Mouse (Mus musculus) midbrain, postnatal 0 days (tissue): ENCODE data around the gene Zbtb38. TPM values are rescaled to one million over a fixed set of nuclear protein-coding genes. Genes with fewer than 3 reads are reported as not detected.

Source experiments
- ATAC-seq: fragments of 200-750 bp; cut with Nextera tagmentation; 2 replicates; pipeline ENCODE4 v1.8.0; 2017; ENCODE audit warnings: moderate number of reproducible peaks, mild to moderate bottlenecking, moderate TSS enrichment, moderate library complexity; ENCODE audit not compliant: low FRiP score
- DNase-seq: peaks from one replicate; pipeline ENCODE4 v3.0.0-alpha.2; 2015; ENCODE audit warnings: low spot score
- H3K27ac ChIP-seq: fragments of 300-500 bp; sonication (generic); 2 replicates; pipeline ENCODE4 v1.5.1; 2014; ENCODE audit warnings: low read depth, mild to moderate bottlenecking, low read length, mixed read lengths
- H3K27me3 ChIP-seq: fragments of 300-500 bp; sonication (generic); 2 replicates; pipeline ENCODE4 v1.6.1; 2014; ENCODE audit warnings: low read length, control low read depth, mixed read lengths; ENCODE audit not compliant: insufficient read depth
- H3K36me3 ChIP-seq: fragments of 300-500 bp; sonication (generic); 2 replicates; pipeline ENCODE4 v1.6.1; 2014; ENCODE audit warnings: low read length, control low read depth, mixed read lengths; ENCODE audit not compliant: insufficient read depth
- H3K4me1 ChIP-seq: fragments of 300-500 bp; sonication (generic); 2 replicates; pipeline ENCODE4 v1.6.1; 2014; ENCODE audit warnings: mild to moderate bottlenecking, control low read depth, antibody characterized with exemption, low read length, mixed read lengths; ENCODE audit not compliant: insufficient read depth
- H3K4me2 ChIP-seq: fragments of 300-500 bp; sonication (generic); 2 replicates; pipeline ENCODE4 v1.6.1; 2014; ENCODE audit warnings: low read depth, mild to moderate bottlenecking, low read length, mixed read lengths; ENCODE audit not compliant: poor library complexity, severe bottlenecking
- H3K4me3 ChIP-seq: fragments of 300-500 bp; sonication (generic); 2 replicates; pipeline ENCODE4 v1.5.1; 2014; ENCODE audit warnings: low read depth, mild to moderate bottlenecking, low read length, moderate library complexity
- H3K9ac ChIP-seq: fragments of 300-500 bp; sonication (generic); replicated peaks from 2 replicates; pipeline ENCODE4 v1.6.1; 2014; ENCODE audit warnings: mild to moderate bottlenecking, low read length, moderate library complexity, mixed read lengths; ENCODE audit not compliant: poor library complexity, severe bottlenecking
- H3K9me3 ChIP-seq: fragments of 300-500 bp; sonication (generic); 2 replicates; pipeline ENCODE4 v1.6.1; 2016; ENCODE audit warnings: low read length, control low read depth
- CTCF ChIP-seq: IDR thresholded peaks from 2 replicates; pipeline ENCODE4 v1.5.1; 2016; ENCODE audit warnings: antibody characterized with exemption, mild to moderate bottlenecking
- WGBS: fragments of 180-500 bp; shearing (Covaris S2); extraction: QIAGEN DNeasy Blood & Tissue Kit; methylation state at CpG from one replicate; pipeline ENCODE4 v1.1.7; 2014; 5-methylcytosine and 5-hydroxymethylcytosine counted together
- polyA plus RNA-seq: library from polyadenylated mRNA; unstranded; fragments of >200 nt; fragmentation: Nextera tagmentation; extraction: Ambion mirVana; gene quantifications from 2 replicates; pipeline ENCODE4 v1.2.1, GENCODE M21; 2015
- total RNA-seq: library from RNA; depleted of rRNA; stranded (reverse); fragments of >200 nt; gene quantifications from 2 replicates; pipeline ENCODE4 v1.2.3, GENCODE M21; 2014

Gene Zbtb38
- total and polyA plus RNA-seq, 2 experiments from 2014 or later: 49.9 to 50.7 TPM

GRCm38 (mm10) chr9:96755761-96756160 is 3.1 kb upstream of the Zbtb38 start:
- no peaks in the 10 kb centered on the region for H3K27me3 ChIP-seq
- H3K4me2 ChIP-seq: no peak overlapping the region
- DNase-seq (no peak), ATAC-seq (no peak)
- H3K9me3 ChIP-seq: no peaks in the 10 kb centered on the region
- WGBS: 85% methylated on average over 11 of the region's 11 CpGs
- no peak overlapping the region for H3K4me3 ChIP-seq
- no peaks in the 10 kb centered on the region for H3K4me1 ChIP-seq
- H3K27ac ChIP-seq: no peak overlapping the region
- no peak for TF ChIP-seq CTCF
- no peak overlapping the region for H3K9ac ChIP-seq
- H3K36me3 ChIP-seq: no peaks in the 10 kb centered on the region

GRCm38 (mm10) chr9:96754625-96754969 is 2.0 kb upstream of the Zbtb38 start:
- no peak overlapping the region for H3K9ac ChIP-seq
- no peaks in the 10 kb centered on the region for H3K36me3 ChIP-seq
- WGBS: 36% methylated on average over 1 of the region's 1 CpGs
- DNase-seq (no peak), ATAC-seq (no peak)
- H3K4me2 ChIP-seq: no peak overlapping the region
- H3K4me3 ChIP-seq: no peak overlapping the region
- no peaks in the 10 kb centered on the region for H3K4me1 ChIP-seq
- H3K27me3 ChIP-seq: no peaks in the 10 kb centered on the region
- TF ChIP-seq CTCF: no peak
- no peaks in the 10 kb centered on the region for H3K9me3 ChIP-seq
- no peak overlapping the region for H3K27ac ChIP-seq

GRCm38 (mm10) chr9:96753921-96754624 is 1.4 kb upstream of the Zbtb38 start:
- no peaks in the 10 kb centered on the region for H3K27me3 ChIP-seq
- H3K4me2 ChIP-seq: no peak overlapping the region
- WGBS: 68% methylated on average over 11 of the region's 11 CpGs
- no peak overlapping the region for H3K27ac ChIP-seq
- DNase-seq (no peak), ATAC-seq (no peak)
- no peak for TF ChIP-seq CTCF
- no peaks in the 10 kb centered on the region for H3K36me3 ChIP-seq
- no peaks in the 10 kb centered on the region for H3K9me3 ChIP-seq
- H3K4me1 ChIP-seq: no peaks in the 10 kb centered on the region
- H3K9ac ChIP-seq: no peak overlapping the region
- no peak overlapping the region for H3K4me3 ChIP-seq

GRCm38 (mm10) chr9:96753392-96753791 is 761 bp upstream of the Zbtb38 start:
- H3K4me2 ChIP-seq: no peak overlapping the region
- DNase-seq (no peak), ATAC-seq (no peak)
- WGBS: 87% methylated on average over 8 of the region's 8 CpGs
- no peak for TF ChIP-seq CTCF
- no peak overlapping the region for H3K4me3 ChIP-seq
- no peak overlapping the region for H3K27ac ChIP-seq
- H3K36me3 ChIP-seq: no peaks in the 10 kb centered on the region
- no peak overlapping the region for H3K9ac ChIP-seq
- no peaks in the 10 kb centered on the region for H3K27me3 ChIP-seq
- no peaks in the 10 kb centered on the region for H3K4me1 ChIP-seq
- no peaks in the 10 kb centered on the region for H3K9me3 ChIP-seq

- Histone ChIP-seq H3K27ac (no peak overlapping the region), H3K27me3 (no peaks in the 10 kb centered on the region)
- TF ChIP-seq CTCF: no peak
Measured at GRCm38 (mm10) chr9:96751821-96752602, 619 bp downstream of the Zbtb38 start.

GRCm38 (mm10) chr9:96750636-96751035 is 2.0 kb downstream of the Zbtb38 start:
- DNase-seq (no peak), ATAC-seq (no peak)
- H3K4me2 ChIP-seq: no peak overlapping the region
- WGBS: 98% methylated on average over 11 of the region's 11 CpGs
- no peak overlapping the region for H3K27ac ChIP-seq
- H3K4me3 ChIP-seq: no peak overlapping the region
- no peak for TF ChIP-seq CTCF
- H3K36me3 ChIP-seq: no peaks in the 10 kb centered on the region
- no peaks in the 10 kb centered on the region for H3K4me1 ChIP-seq
- no peaks in the 10 kb centered on the region for H3K9me3 ChIP-seq
- no peak overlapping the region for H3K9ac ChIP-seq
- H3K27me3 ChIP-seq: no peaks in the 10 kb centered on the region

More at GRCm38 (mm10) chr9:96751821-96752602, 619 bp downstream of the Zbtb38 start:
- Histone ChIP-seq H3K36me3 (no peaks in the 10 kb centered on the region), H3K9me3 (no peaks in the 10 kb centered on the region), H3K9ac (no peak overlapping the region), H3K4me1 (no peaks in the 10 kb centered on the region), H3K4me2 (no peak overlapping the region), H3K4me3 (no peak overlapping the region)
- no peak for DNase-seq
- 87% methylated on average over 15 of the region's 15 CpGs for WGBS
- no peak for ATAC-seq
